Comparison of ENCODE assay signal across 10 mouse cellular contexts in genomic region chr4:32352842-32353241, GRCm38 (mm10).
DNase-seq lines count a peak whose midpoint lies in the region; ATAC-seq and TF ChIP-seq lines count a peak whose summit lies in the region.
"Had no signal": no experiment of that assay in that cellular context is flagged by ENCODE, and none has a peak within 500 bp of the region (broad histone marks: within the 10 kb centered on the region; RNA-seq: fewer than 3 reads in every experiment).

No protein-coding gene starts in this region.

- TF ChIP-seq CTCF in left cerebral cortex, adult 2 months (IDR thresholded peaks at IDR 0.05), result no peak
- TF ChIP-seq CTCF in midbrain, postnatal 0 days (IDR thresholded peaks at IDR 0.05), result no peak

- no peak overlapping the region for H3K4me2 ChIP-seq in forebrain, embryonic 13.5 days
- no peak overlapping the region for H3K4me2 ChIP-seq in intestine, embryonic 16.5 days (ENCODE audit: low read depth, low read length)
- no peak overlapping the region for H3K4me2 ChIP-seq in midbrain, postnatal 0 days (ENCODE audit: low read depth, low read length, poor library complexity, severe bottlenecking)
- H3K4me2 ChIP-seq: embryonic facial prominence, embryonic 13.5 days had no signal

- no peak overlapping the region for H3K4me3 ChIP-seq in left cerebral cortex, adult 2 months
- no peak overlapping the region for H3K4me3 ChIP-seq in forebrain, embryonic 13.5 days
- no peak overlapping the region for H3K4me3 ChIP-seq in intestine, embryonic 16.5 days (ENCODE audit: low read length)
- H3K4me3 ChIP-seq in midbrain, postnatal 0 days (ENCODE audit: low read depth, low read length), result no peak overlapping the region
- H3K4me3 ChIP-seq: embryonic facial prominence, embryonic 13.5 days had no signal

- H3K9me3 ChIP-seq in forebrain, embryonic 13.5 days (replicated peaks), result no peaks in the 10 kb centered on the region
- H3K9me3 ChIP-seq in intestine, embryonic 16.5 days (ENCODE audit: control insufficient read depth, low read length), result no peaks in the 10 kb centered on the region
- no peaks in the 10 kb centered on the region for H3K9me3 ChIP-seq in midbrain, postnatal 0 days (ENCODE audit: low read length)
- H3K9me3 ChIP-seq: embryonic facial prominence, embryonic 13.5 days had no signal

- peaks cover 53% of the 10 kb centered on the region for H3K4me1 ChIP-seq in forebrain, embryonic 13.5 days
- peaks cover 9% of the 10 kb centered on the region for H3K4me1 ChIP-seq in intestine, embryonic 16.5 days (ENCODE audit: control insufficient read depth, insufficient read depth, low read length)
- peaks cover 8% of the 10 kb centered on the region for H3K4me1 ChIP-seq in midbrain, postnatal 0 days (ENCODE audit: insufficient read depth, low read length)

- WGBS in forebrain, embryonic 13.5 days, result 30% methylated on average over 4 of the region's 4 CpGs
- 20% methylated on average over 4 of the region's 4 CpGs for WGBS in intestine, embryonic 16.5 days
- 16% methylated on average over 4 of the region's 4 CpGs for WGBS in midbrain, postnatal 0 days

- 0 out of 2 replicates have a peak, but pooled peaks cover 4% of the 10 kb centered on the region for H3K36me3 ChIP-seq in forebrain, embryonic 13.5 days (ENCODE audit: poor library complexity, severe bottlenecking)
- no peaks in the 10 kb centered on the region for H3K36me3 ChIP-seq in intestine, embryonic 16.5 days (ENCODE audit: control insufficient read depth, insufficient read depth, low read length)
- H3K36me3 ChIP-seq in midbrain, postnatal 0 days (ENCODE audit: insufficient read depth, low read length), result no peaks in the 10 kb centered on the region
- H3K36me3 ChIP-seq: embryonic facial prominence, embryonic 13.5 days had no signal

- no peaks in the 10 kb centered on the region for H3K27me3 ChIP-seq in forebrain, embryonic 13.5 days
- H3K27me3 ChIP-seq in intestine, embryonic 16.5 days (replicated peaks; ENCODE audit: control insufficient read depth, insufficient read depth, low read length), result no peaks in the 10 kb centered on the region
- no peaks in the 10 kb centered on the region for H3K27me3 ChIP-seq in midbrain, postnatal 0 days (ENCODE audit: insufficient read depth, low read length)
- H3K27me3 ChIP-seq: embryonic facial prominence, embryonic 13.5 days had no signal

- H3K9ac ChIP-seq in forebrain, embryonic 13.5 days, result no peak overlapping the region
- no peak overlapping the region for H3K9ac ChIP-seq in intestine, embryonic 16.5 days (ENCODE audit: low read depth, low read length)
- no peak overlapping the region for H3K9ac ChIP-seq in midbrain, postnatal 0 days (replicated peaks; ENCODE audit: low read length, poor library complexity, severe bottlenecking)
- H3K9ac ChIP-seq: embryonic facial prominence, embryonic 13.5 days had no signal

- DNase-seq in left cerebral cortex, adult 2 months (ENCODE audit: extremely low spot score in 1 of 2, low spot score in 2 of 2), result no peak
- no peak for DNase-seq in left cerebral cortex, adult 18-20 months (ENCODE audit: low spot score in 2 of 2)
- DNase-seq in midbrain, postnatal 0 days (ENCODE audit: low spot score), result peak; percentile 66
- DNase-seq in adrenal gland, postnatal 4 days (ENCODE audit: low spot score in 2 of 2), result no peak
- DNase-seq in cerebellum, postnatal 36 days, result no peak
- no peak for DNase-seq in kidney, adult 8-10 months
- DNase-seq: spleen, adult 18-20 months had no signal

- intact Hi-C loops in left cerebral cortex, adult 2 months (cut with DNase I), result no loop called here

- peak overlapping the region; percentile 30; the same call in 1 of the 2 replicates for H3K27ac ChIP-seq in left cerebral cortex, adult 2 months
- H3K27ac ChIP-seq in forebrain, embryonic 13.5 days, result no peak overlapping the region
- 0 out of 2 replicates have a peak overlapping the region, but pooled peaks have one; percentile 39 for H3K27ac ChIP-seq in intestine, embryonic 16.5 days (ENCODE audit: low read length)
- H3K27ac ChIP-seq in midbrain, postnatal 0 days (ENCODE audit: low read depth, low read length), result peak overlapping the region; percentile 51
- H3K27ac ChIP-seq: embryonic facial prominence, embryonic 13.5 days had no signal

- peak; percentile 44; the same call in 1 of the 2 replicates for ATAC-seq in forebrain, embryonic 13.5 days
- ATAC-seq in intestine, embryonic 16.5 days, result peak; percentile 72
- peak; percentile 70 for ATAC-seq in midbrain, postnatal 0 days (ENCODE audit: low FRiP score)
